Mouse (Mus musculus): ENCODE results near the gene Fam172a. TPM values are rescaled to one million over a fixed set of nuclear protein-coding genes. Genes with fewer than 3 reads are reported as not detected.

Fam172a gene
- polyA plus RNA-seq, 1 experiment from 2014 or later, result 27.9 TPM

DNA sequence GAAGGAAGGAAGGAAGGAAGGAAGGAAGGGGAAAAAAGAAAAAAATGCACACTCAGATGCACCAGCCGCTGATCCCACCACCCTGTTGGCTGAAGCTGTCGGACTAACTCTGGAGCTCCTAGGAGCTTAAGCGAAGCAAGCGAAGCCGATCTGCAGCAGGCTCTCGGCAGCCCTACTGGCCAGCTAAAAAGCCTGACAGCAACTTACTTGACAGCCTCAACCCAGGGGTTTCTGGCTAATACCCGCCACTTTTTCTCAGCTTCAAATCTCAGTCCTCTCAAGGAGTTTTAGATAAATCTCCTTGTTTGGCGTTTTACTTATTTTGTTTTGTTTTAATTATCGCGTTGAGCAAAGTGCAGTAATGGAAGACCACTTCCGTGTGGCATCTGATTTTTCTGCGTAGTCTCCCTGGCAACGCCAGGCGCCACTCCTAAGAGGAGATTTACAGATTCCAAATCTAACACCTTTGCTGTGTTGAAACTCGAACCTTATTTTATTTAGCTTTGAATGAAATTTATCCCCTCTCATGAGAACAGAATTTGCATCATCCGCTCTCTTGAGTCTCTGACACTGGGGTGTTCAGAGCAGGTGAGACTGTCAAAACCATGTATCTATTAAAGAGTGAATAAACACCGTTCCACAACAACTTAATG lies 470.3 kb downstream of the Fam172a start:
- Histone ChIP-seq H3K9me3 (ENCODE audit: control insufficient read depth, low read length) (no peaks in the 10 kb centered on the region), H3K36me3 (ENCODE audit: control insufficient read depth, insufficient read depth, low read length) (no peaks in the 10 kb centered on the region), H3K9ac (ENCODE audit: low read length) (no peak overlapping the region), H3K27ac (replicated peaks; ENCODE audit: low read depth, low read length) (no peak overlapping the region), H3K4me1 (ENCODE audit: control insufficient read depth, insufficient read depth, low read length) (no peaks in the 10 kb centered on the region), H3K4me3 (ENCODE audit: low read depth, low read length) (no peak overlapping the region), H3K27me3 (ENCODE audit: control insufficient read depth, insufficient read depth, low read length) (peaks cover 58% of the 10 kb centered on the region), H3K4me2 (ENCODE audit: low read depth, severe bottlenecking) (no peak overlapping the region)
- peak; percentile 45 for DNase-seq (ENCODE audit: low spot score)
- ATAC-seq (ENCODE audit: insufficient number of reproducible peaks, low FRiP score, low TSS enrichment, low read depth), result no peak
- WGBS, result 1% methylated on average over 17 of the region's 17 CpGs

DNA sequence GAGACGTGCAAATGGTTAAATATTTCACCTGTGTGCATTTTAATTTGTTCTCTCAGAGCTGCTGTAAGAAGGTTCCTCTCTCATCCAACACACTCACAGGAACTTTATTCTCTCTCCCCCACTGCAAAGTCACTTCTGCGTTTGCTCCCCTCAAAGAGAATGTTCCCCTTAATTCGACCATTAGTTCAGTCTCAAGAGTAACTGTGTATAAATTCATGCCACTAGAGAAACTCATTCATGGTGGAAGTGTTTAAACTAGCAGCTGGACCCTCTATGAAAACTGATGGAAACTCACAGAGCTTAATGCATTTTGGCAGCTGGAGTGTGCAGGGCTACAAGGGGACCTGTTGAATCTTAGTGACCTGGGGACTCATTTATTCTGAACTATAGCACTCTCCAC lies 471.0 kb downstream of the Fam172a start:
- H3K9ac ChIP-seq (ENCODE audit: low read length), result no peak overlapping the region
- no peak overlapping the region for H3K4me3 ChIP-seq (ENCODE audit: low read depth, low read length)
- H3K4me2 ChIP-seq (ENCODE audit: low read depth, severe bottlenecking), result no peak overlapping the region
- H3K27me3 ChIP-seq (ENCODE audit: control insufficient read depth, insufficient read depth, low read length), result peaks cover 59% of the 10 kb centered on the region
- H3K4me1 ChIP-seq (ENCODE audit: control insufficient read depth, insufficient read depth, low read length), result no peaks in the 10 kb centered on the region
- H3K36me3 ChIP-seq (ENCODE audit: control insufficient read depth, insufficient read depth, low read length), result no peaks in the 10 kb centered on the region
- DNase-seq (ENCODE audit: low spot score), result no peak
- H3K9me3 ChIP-seq (ENCODE audit: control insufficient read depth, low read length), result no peaks in the 10 kb centered on the region
- no peak for ATAC-seq (ENCODE audit: insufficient number of reproducible peaks, low FRiP score, low TSS enrichment, low read depth)
- no peak overlapping the region for H3K27ac ChIP-seq (replicated peaks; ENCODE audit: low read depth, low read length)
- under 1% methylated on average over 3 of the region's 3 CpGs for WGBS

DNA sequence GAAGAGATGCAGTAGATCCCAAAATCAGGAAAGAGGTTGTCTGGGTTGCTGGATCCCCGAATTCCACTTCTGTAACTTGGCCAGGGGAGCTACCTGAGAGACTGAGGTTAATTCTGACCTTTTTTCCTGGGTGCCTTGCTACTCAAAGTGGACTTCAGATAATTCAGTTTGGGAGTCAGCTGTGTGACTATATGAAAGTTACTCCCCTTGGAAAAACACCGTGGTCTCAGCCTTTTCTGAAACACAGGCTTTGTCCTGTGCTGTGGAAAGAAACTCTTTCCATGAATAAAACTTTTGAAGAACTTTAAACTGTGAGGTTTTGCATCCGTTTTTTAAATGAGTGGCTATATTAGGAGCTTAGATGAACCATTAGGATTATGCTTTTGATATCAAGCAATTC lies 472.4 kb downstream of the Fam172a start:
- DNase-seq (ENCODE audit: low spot score), result no peak
- Histone ChIP-seq H3K4me1 (ENCODE audit: control insufficient read depth, insufficient read depth, low read length) (no peaks in the 10 kb centered on the region), H3K9me3 (ENCODE audit: control insufficient read depth, low read length) (no peaks in the 10 kb centered on the region), H3K27ac (replicated peaks; ENCODE audit: low read depth, low read length) (no peak overlapping the region), H3K9ac (ENCODE audit: low read length) (no peak overlapping the region), H3K4me2 (ENCODE audit: low read depth, severe bottlenecking) (no peak overlapping the region), H3K27me3 (ENCODE audit: control insufficient read depth, insufficient read depth, low read length) (peaks cover 67% of the 10 kb centered on the region), H3K4me3 (ENCODE audit: low read depth, low read length) (no peak overlapping the region), H3K36me3 (ENCODE audit: control insufficient read depth, insufficient read depth, low read length) (no peaks in the 10 kb centered on the region)
- no peak for ATAC-seq (ENCODE audit: insufficient number of reproducible peaks, low FRiP score, low TSS enrichment, low read depth)
- 5% methylated on average over 3 of the region's 3 CpGs for WGBS

GRCm38 (mm10) chr13:78174891-78175290 lies 473.1 kb downstream of the Fam172a start:
- no peak overlapping the region for H3K9ac ChIP-seq (ENCODE audit: low read length)
- no peak for DNase-seq (ENCODE audit: low spot score)

DNA sequence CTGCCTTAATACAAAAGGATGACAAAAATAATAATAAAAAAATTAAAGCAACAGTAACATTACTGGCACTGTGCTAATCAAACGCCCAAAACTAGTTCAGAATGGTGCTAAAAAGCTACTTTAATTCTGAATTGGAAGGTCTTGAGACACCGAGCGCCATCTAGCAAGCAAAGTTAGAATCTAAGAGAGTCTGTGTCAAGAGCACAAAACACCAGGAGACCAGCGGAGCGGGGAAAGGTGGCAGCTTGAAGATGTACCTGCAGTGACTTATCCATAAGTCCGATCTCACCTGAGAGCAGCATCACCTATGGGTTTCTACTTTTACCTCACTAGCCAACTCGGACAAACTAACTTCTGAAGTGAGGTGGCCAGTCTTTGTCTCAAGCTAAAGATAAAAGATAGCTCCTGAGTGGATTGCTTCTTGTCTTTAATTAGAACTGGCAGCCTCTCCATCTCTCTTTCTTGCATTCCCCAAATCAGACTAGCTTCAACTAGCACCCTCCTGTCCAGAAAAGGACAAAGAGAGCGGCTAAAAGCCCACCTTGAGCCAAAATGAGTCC lies 474.1 kb downstream of the Fam172a start:
- no peak overlapping the region for H3K27ac ChIP-seq (replicated peaks; ENCODE audit: low read depth, low read length)
- H3K4me1 ChIP-seq (ENCODE audit: control insufficient read depth, insufficient read depth, low read length), result no peaks in the 10 kb centered on the region

More at GRCm38 (mm10) chr13:78174891-78175290, 473.1 kb downstream of the Fam172a start:
- peaks cover 68% of the 10 kb centered on the region for H3K27me3 ChIP-seq (ENCODE audit: control insufficient read depth, insufficient read depth, low read length)
- ATAC-seq (ENCODE audit: insufficient number of reproducible peaks, low FRiP score, low TSS enrichment, low read depth), result no peak
- WGBS, result 0% methylated on average over 1 of the region's 1 CpGs
- H3K4me3 ChIP-seq (ENCODE audit: low read depth, low read length), result no peak overlapping the region
- H3K9me3 ChIP-seq (ENCODE audit: control insufficient read depth, low read length), result no peaks in the 10 kb centered on the region
- H3K36me3 ChIP-seq (ENCODE audit: control insufficient read depth, insufficient read depth, low read length), result no peaks in the 10 kb centered on the region
- H3K4me2 ChIP-seq (ENCODE audit: low read depth, severe bottlenecking), result no peak overlapping the region
- no peaks in the 10 kb centered on the region for H3K4me1 ChIP-seq (ENCODE audit: control insufficient read depth, insufficient read depth, low read length)
- H3K27ac ChIP-seq (replicated peaks; ENCODE audit: low read depth, low read length), result no peak overlapping the region

GRCm38 (mm10) chr13:78177381-78177950 lies 475.6 kb downstream of the Fam172a start:
- no peak overlapping the region for H3K27ac ChIP-seq (replicated peaks; ENCODE audit: low read depth, low read length)

More for the DNA sequence above, 474.1 kb downstream of the Fam172a start:
- no peak for DNase-seq (ENCODE audit: low spot score)
- H3K9me3 ChIP-seq (ENCODE audit: control insufficient read depth, low read length), result no peaks in the 10 kb centered on the region
- H3K27me3 ChIP-seq (ENCODE audit: control insufficient read depth, insufficient read depth, low read length), result peaks cover 68% of the 10 kb centered on the region
- no peak for ATAC-seq (ENCODE audit: insufficient number of reproducible peaks, low FRiP score, low TSS enrichment, low read depth)
- no peak overlapping the region for H3K4me3 ChIP-seq (ENCODE audit: low read depth, low read length)
- no peak overlapping the region for H3K4me2 ChIP-seq (ENCODE audit: low read depth, severe bottlenecking)
- H3K36me3 ChIP-seq (ENCODE audit: control insufficient read depth, insufficient read depth, low read length), result no peaks in the 10 kb centered on the region
- no peak overlapping the region for H3K9ac ChIP-seq (ENCODE audit: low read length)
- WGBS, result under 1% methylated on average over 8 of the region's 8 CpGs

DNA sequence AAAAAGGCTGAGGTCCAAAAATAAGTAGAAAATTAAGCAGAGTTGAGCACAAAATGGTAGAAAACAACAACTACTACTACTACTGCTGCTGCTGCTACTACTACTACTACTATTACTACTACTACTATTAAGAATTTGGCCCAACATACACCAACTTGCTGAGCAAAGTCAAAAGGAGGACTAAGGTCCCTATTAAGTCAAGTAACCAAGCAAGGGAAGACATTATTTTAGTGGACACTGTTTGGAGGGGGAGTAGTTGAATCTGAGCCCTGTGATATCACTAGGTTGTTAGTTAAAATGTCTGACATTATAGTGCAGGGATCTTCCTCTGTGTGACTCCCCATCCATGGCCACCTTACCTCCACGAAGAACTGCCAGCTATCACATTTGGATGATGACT lies 476.2 kb downstream of the Fam172a start:
- H3K27ac ChIP-seq (replicated peaks; ENCODE audit: low read depth, low read length), result no peak overlapping the region
- H3K9me3 ChIP-seq (ENCODE audit: control insufficient read depth, low read length), result no peaks in the 10 kb centered on the region
- no peak overlapping the region for H3K9ac ChIP-seq (ENCODE audit: low read length)
- no peaks in the 10 kb centered on the region for H3K36me3 ChIP-seq (ENCODE audit: control insufficient read depth, insufficient read depth, low read length)
- H3K27me3 ChIP-seq (ENCODE audit: control insufficient read depth, insufficient read depth, low read length), result peaks cover 68% of the 10 kb centered on the region
- DNase-seq (ENCODE audit: low spot score) (no peak), ATAC-seq (ENCODE audit: insufficient number of reproducible peaks, low FRiP score, low TSS enrichment, low read depth) (no peak)
- no peak overlapping the region for H3K4me3 ChIP-seq (ENCODE audit: low read depth, low read length)
- no peak overlapping the region for H3K4me2 ChIP-seq (ENCODE audit: low read depth, severe bottlenecking)
- H3K4me1 ChIP-seq (ENCODE audit: control insufficient read depth, insufficient read depth, low read length), result peaks cover 4% of the 10 kb centered on the region; the same call in 1 of the 2 replicates
- WGBS, result 0% methylated on average over 1 of the region's 1 CpGs

More at GRCm38 (mm10) chr13:78177381-78177950, 475.6 kb downstream of the Fam172a start:
- H3K4me2 ChIP-seq (ENCODE audit: low read depth, severe bottlenecking), result no peak overlapping the region
- peaks cover 4% of the 10 kb centered on the region; the same call in 1 of the 2 replicates for H3K4me1 ChIP-seq (ENCODE audit: control insufficient read depth, insufficient read depth, low read length)
- peaks cover 68% of the 10 kb centered on the region for H3K27me3 ChIP-seq (ENCODE audit: control insufficient read depth, insufficient read depth, low read length)
- no peak overlapping the region for H3K4me3 ChIP-seq (ENCODE audit: low read depth, low read length)
- no peak for DNase-seq (ENCODE audit: low spot score)
- no peak for ATAC-seq (ENCODE audit: insufficient number of reproducible peaks, low FRiP score, low TSS enrichment, low read depth)
- H3K9me3 ChIP-seq (ENCODE audit: control insufficient read depth, low read length), result no peaks in the 10 kb centered on the region
- H3K9ac ChIP-seq (ENCODE audit: low read length), result no peak overlapping the region
- WGBS, result 1% methylated on average over 5 of the region's 5 CpGs
- H3K36me3 ChIP-seq (ENCODE audit: control insufficient read depth, insufficient read depth, low read length), result no peaks in the 10 kb centered on the region

- DNase-seq (ENCODE audit: low spot score) (no peak), ATAC-seq (ENCODE audit: insufficient number of reproducible peaks, low FRiP score, low TSS enrichment, low read depth) (no peak)
- Histone ChIP-seq H3K9ac (ENCODE audit: low read length) (no peak overlapping the region), H3K4me3 (ENCODE audit: low read depth, low read length) (no peak overlapping the region), H3K4me2 (ENCODE audit: low read depth, severe bottlenecking) (no peak overlapping the region), H3K36me3 (ENCODE audit: control insufficient read depth, insufficient read depth, low read length) (no peaks in the 10 kb centered on the region), H3K9me3 (ENCODE audit: control insufficient read depth, low read length) (no peaks in the 10 kb centered on the region), H3K27me3 (ENCODE audit: control insufficient read depth, insufficient read depth, low read length) (peaks cover 70% of the 10 kb centered on the region), H3K27ac (replicated peaks; ENCODE audit: low read depth, low read length) (no peak overlapping the region), H3K4me1 (ENCODE audit: control insufficient read depth, insufficient read depth, low read length) (peaks cover 4% of the 10 kb centered on the region; the same call in 1 of the 2 replicates)
- 10% methylated on average over 5 of the region's 5 CpGs for WGBS
These were observed 476.9 kb downstream of the Fam172a start for GRCm38 (mm10) chr13:78178771-78179170.
